Mouse (Mus musculus): Measurements from ENCODE around the gene Cbwd1. TPM values are rescaled to one million over a fixed set of nuclear protein-coding genes. Genes with fewer than 3 reads are reported as not detected.

The Cbwd1 gene
- polyA plus RNA-seq, 2 experiments = 5.8 to 10.6 TPM

GRCm38 (mm10) chr19:25002032-25002431, 40.6 kb upstream of the Cbwd1 start:
- peak overlapping the region; percentile 90 for H3K4me2 ChIP-seq (ENCODE audit: low read depth)
- H3K9me3 ChIP-seq (ENCODE audit: control insufficient read depth, low read length) = no peaks in the 10 kb centered on the region
- TF ChIP-seq EP300 (IDR thresholded peaks at IDR 0.05; ENCODE audit: low read depth) (no peak), CTCF (IDR thresholded peaks at IDR 0.05; ENCODE audit: low read depth) (no peak)
- WGBS (ENCODE audit: insufficient replicate concordance) = 48% methylated on average over 6 of the region's 6 CpGs
- no peak overlapping the region for H3K27ac ChIP-seq
- H3K36me3 ChIP-seq (replicated peaks; ENCODE audit: control insufficient read depth, insufficient read depth, low read depth) = no peaks in the 10 kb centered on the region
- peaks cover 10 to 39% of the 10 kb centered on the region in 2 experiments for H3K4me1 ChIP-seq (replicated peaks; ENCODE audit: control insufficient read depth in 2 of 2, insufficient read depth in 2 of 2, low read length in 1 of 2)
- peak overlapping the region in 1 of 2 experiments; percentile 2; a peak in 2 of 4 replicates for H3K4me3 ChIP-seq (ENCODE audit: insufficient read depth in 1 of 2, low read depth in 2 of 2, low read length in 2 of 2)
- H3K27me3 ChIP-seq (ENCODE audit: control insufficient read depth, insufficient read depth, low read length) = no peaks in the 10 kb centered on the region; the same call in 1 of the 2 replicates
- no peak overlapping the region for H3K9ac ChIP-seq (replicated peaks)
- DNase-seq (ENCODE audit: low read depth in 3 of 3, low spot score in 3 of 3) (no peak), ATAC-seq (ENCODE audit: insufficient read depth) (no peak)

GRCm38 (mm10) chr19:25000153-25000552, 38.7 kb upstream of the Cbwd1 start:
- peak overlapping the region; percentile 79 to 80 for H3K4me3 ChIP-seq (ENCODE audit: insufficient read depth in 1 of 2, low read depth in 2 of 2, low read length in 2 of 2)
- peaks cover 10 to 46% of the 10 kb centered on the region in 2 experiments for H3K4me1 ChIP-seq (replicated peaks; ENCODE audit: control insufficient read depth in 2 of 2, insufficient read depth in 2 of 2, low read length in 1 of 2)
- no peaks in the 10 kb centered on the region for H3K36me3 ChIP-seq (replicated peaks; ENCODE audit: control insufficient read depth, insufficient read depth, low read depth)
- no peaks in the 10 kb centered on the region for H3K9me3 ChIP-seq (ENCODE audit: control insufficient read depth, low read length)
- 4% methylated on average over 9 of the region's 9 CpGs for whole genome bisulfite sequencing (ENCODE audit: insufficient replicate concordance)
- TF ChIP-seq EP300 (IDR thresholded peaks at IDR 0.05; ENCODE audit: low read depth) = no peak
- no peak overlapping the region for H3K27ac ChIP-seq
- peak overlapping the region; percentile 90 for H3K4me2 ChIP-seq (ENCODE audit: low read depth)
- no peaks in the 10 kb centered on the region; the same call in 1 of the 2 replicates for H3K27me3 ChIP-seq (ENCODE audit: control insufficient read depth, insufficient read depth, low read length)
- ATAC-seq (ENCODE audit: insufficient read depth) (no peak), DNase-seq (ENCODE audit: low read depth in 3 of 3, low spot score in 3 of 3) (no peak)
- peak overlapping the region; percentile 81 for H3K9ac ChIP-seq (replicated peaks)

GRCm38 (mm10) chr19:24999201-24999886, 37.9 kb upstream of the Cbwd1 start, which contains the start of gene Dock8:
TSS of gene Dock8 (plus strand) at chr19:24999534.
- peaks cover 10 to 49% of the 10 kb centered on the region in 2 experiments for H3K4me1 ChIP-seq (replicated peaks; ENCODE audit: control insufficient read depth in 2 of 2, insufficient read depth in 2 of 2, low read length in 1 of 2)
- peak; percentile 88 for ATAC-seq (ENCODE audit: insufficient read depth)
- TF ChIP-seq EP300 (IDR thresholded peaks at IDR 0.05; ENCODE audit: low read depth) = no peak
- peak; percentile 35; the same call in 1 of the 2 replicates for TF ChIP-seq CTCF (IDR thresholded peaks at IDR 0.05; ENCODE audit: low read depth)
- no peaks in the 10 kb centered on the region for H3K9me3 ChIP-seq (ENCODE audit: control insufficient read depth, low read length)
- H3K4me2 ChIP-seq (ENCODE audit: low read depth) = peak within 1 kb of the TSS; percentile 90
- DNase-seq (ENCODE audit: low read depth in 3 of 3, low spot score in 3 of 3) = peak in 2 of 3 experiments; percentile 35 to 41
- H3K9ac ChIP-seq (replicated peaks) = peak within 1 kb of the TSS; percentile 81
- peak within 1 kb of the TSS; percentile 79 to 80 for H3K4me3 ChIP-seq (ENCODE audit: insufficient read depth in 1 of 2, low read depth in 2 of 2, low read length in 2 of 2)
- peak within 1 kb of the TSS; percentile 53 for H3K27ac ChIP-seq
- no peaks in the 10 kb centered on the region; the same call in 1 of the 2 replicates for H3K27me3 ChIP-seq (ENCODE audit: control insufficient read depth, insufficient read depth, low read length)
- no peaks in the 10 kb centered on the region for H3K36me3 ChIP-seq (replicated peaks; ENCODE audit: control insufficient read depth, insufficient read depth, low read depth)
- WGBS (ENCODE audit: insufficient replicate concordance) = under 1% methylated on average over 103 of the region's 109 CpGs

- Histone ChIP-seq H3K4me1 (replicated peaks; ENCODE audit: control insufficient read depth in 2 of 2, insufficient read depth in 2 of 2, low read length in 1 of 2) (peaks cover 10 to 45% of the 10 kb centered on the region in 2 experiments), H3K36me3 (replicated peaks; ENCODE audit: control insufficient read depth, insufficient read depth, low read depth) (no peaks in the 10 kb centered on the region), H3K4me2 (ENCODE audit: low read depth) (peak overlapping the region; percentile 90), H3K9me3 (ENCODE audit: control insufficient read depth, low read length) (no peaks in the 10 kb centered on the region), H3K27me3 (ENCODE audit: control insufficient read depth, insufficient read depth, low read length) (no peaks in the 10 kb centered on the region; the same call in 1 of the 2 replicates), H3K9ac (replicated peaks) (peak overlapping the region; percentile 81), H3K27ac (peak overlapping the region; percentile 53), H3K4me3 (ENCODE audit: insufficient read depth in 1 of 2, low read depth in 2 of 2, low read length in 2 of 2) (peak overlapping the region in 1 of 2 experiments; percentile 79; a peak in 2 of 4 replicates)
- TF ChIP-seq EP300 (IDR thresholded peaks at IDR 0.05; ENCODE audit: low read depth) = peak; percentile 57; the same call in 1 of the 2 replicates
- no peak for TF ChIP-seq CTCF (IDR thresholded peaks at IDR 0.05; ENCODE audit: low read depth)
- no peak for DNase-seq (ENCODE audit: low read depth in 3 of 3, low spot score in 3 of 3)
- 10% methylated on average over 5 of the region's 5 CpGs for WGBS (ENCODE audit: insufficient replicate concordance)
- ATAC-seq (ENCODE audit: insufficient read depth) = no peak; the same call in 1 of the 2 replicates
These were observed 37.2 kb upstream of the Cbwd1 start for GRCm38 (mm10) chr19:24998561-24998960.
